Mouse (Mus musculus): Measurements from ENCODE around the gene Ppp4r2. TPM values are rescaled to one million over a fixed set of nuclear protein-coding genes. Genes with fewer than 3 reads are reported as not detected.

Gene Ppp4r2
- polyA plus RNA-seq, 2 experiments = 10.6 to 13.6 TPM

- no peak for ATAC-seq (ENCODE audit: insufficient read depth)
- no peak for DNase-seq (ENCODE audit: low read depth in 3 of 3, low spot score in 3 of 3)
- Histone ChIP-seq H3K27me3 (ENCODE audit: control insufficient read depth, insufficient read depth, low read length) (no peaks in the 10 kb centered on the region), H3K27ac (no peak overlapping the region), H3K36me3 (replicated peaks; ENCODE audit: control insufficient read depth, insufficient read depth, low read depth) (peaks cover 39% of the 10 kb centered on the region), H3K4me1 (replicated peaks; ENCODE audit: control insufficient read depth in 2 of 2, insufficient read depth in 2 of 2, low read length in 1 of 2) (peaks cover 4 to 8% of the 10 kb centered on the region in 2 experiments), H3K9ac (replicated peaks) (peak overlapping the region; percentile 69), H3K9me3 (ENCODE audit: control insufficient read depth, low read length) (no peaks in the 10 kb centered on the region), H3K4me2 (ENCODE audit: low read depth) (peak overlapping the region; percentile 67), H3K4me3 (ENCODE audit: insufficient read depth in 1 of 2, low read depth in 2 of 2, low read length in 2 of 2) (peak overlapping the region; percentile 71 to 82)
- WGBS (ENCODE audit: insufficient replicate concordance) = 25% methylated on average over 9 of the region's 9 CpGs
- TF ChIP-seq EP300 (IDR thresholded peaks at IDR 0.05; ENCODE audit: low read depth) (no peak), CTCF (IDR thresholded peaks at IDR 0.05; ENCODE audit: low read depth) (no peak)
Measured at GRCm38 (mm10) chr6:100834489-100835160, 1.2 kb downstream of the Ppp4r2 start.

- Histone ChIP-seq H3K4me2 (ENCODE audit: low read depth) (no peak overlapping the region), H3K36me3 (replicated peaks; ENCODE audit: control insufficient read depth, insufficient read depth, low read depth) (peaks cover 42% of the 10 kb centered on the region), H3K9me3 (ENCODE audit: control insufficient read depth, low read length) (no peaks in the 10 kb centered on the region), H3K4me3 (ENCODE audit: insufficient read depth in 1 of 2, low read depth in 2 of 2, low read length in 2 of 2) (no peak overlapping the region), H3K4me1 (replicated peaks; ENCODE audit: control insufficient read depth in 2 of 2, insufficient read depth in 2 of 2, low read length in 1 of 2) (peaks cover 2 to 7% of the 10 kb centered on the region in 2 experiments; a peak in 2 of 4 replicates), H3K27me3 (ENCODE audit: control insufficient read depth, insufficient read depth, low read length) (no peaks in the 10 kb centered on the region), H3K27ac (no peak overlapping the region), H3K9ac (replicated peaks) (no peak overlapping the region)
- DNase-seq (ENCODE audit: low read depth in 3 of 3, low spot score in 3 of 3) = no peak
- 79% methylated on average over 4 of the region's 4 CpGs for WGBS (ENCODE audit: insufficient replicate concordance)
- no peak for TF ChIP-seq EP300 (IDR thresholded peaks at IDR 0.05; ENCODE audit: low read depth)
- TF ChIP-seq CTCF (IDR thresholded peaks at IDR 0.05; ENCODE audit: low read depth) = no peak
- no peak for ATAC-seq (ENCODE audit: insufficient read depth)
Measured at GRCm38 (mm10) chr6:100845058-100845457, 11.6 kb downstream of the Ppp4r2 start.

GRCm38 (mm10) chr6:100847264-100847663 lies 13.8 kb downstream of the Ppp4r2 start:
- no peak for ATAC-seq (ENCODE audit: insufficient read depth)
- Histone ChIP-seq H3K27me3 (ENCODE audit: control insufficient read depth, insufficient read depth, low read length) (no peaks in the 10 kb centered on the region), H3K9me3 (ENCODE audit: control insufficient read depth, low read length) (no peaks in the 10 kb centered on the region), H3K4me2 (ENCODE audit: low read depth) (no peak overlapping the region), H3K9ac (replicated peaks) (no peak overlapping the region), H3K4me3 (ENCODE audit: insufficient read depth in 1 of 2, low read depth in 2 of 2, low read length in 2 of 2) (no peak overlapping the region), H3K4me1 (replicated peaks; ENCODE audit: control insufficient read depth in 2 of 2, insufficient read depth in 2 of 2, low read length in 1 of 2) (peaks cover 2 to 8% of the 10 kb centered on the region in 2 experiments; a peak in 2 of 4 replicates), H3K36me3 (replicated peaks; ENCODE audit: control insufficient read depth, insufficient read depth, low read depth) (peaks cover 24% of the 10 kb centered on the region), H3K27ac (no peak overlapping the region)
- TF ChIP-seq EP300 (IDR thresholded peaks at IDR 0.05; ENCODE audit: low read depth) = no peak
- no peak for TF ChIP-seq CTCF (IDR thresholded peaks at IDR 0.05; ENCODE audit: low read depth)
- no peak for DNase-seq (ENCODE audit: low read depth in 3 of 3, low spot score in 3 of 3)
- WGBS (ENCODE audit: insufficient replicate concordance) = 79% methylated on average over 5 of the region's 5 CpGs

GRCm38 (mm10) chr6:100848682-100849375 lies 15.4 kb downstream of the Ppp4r2 start:
- peaks cover 15% of the 10 kb centered on the region for H3K36me3 ChIP-seq (replicated peaks; ENCODE audit: control insufficient read depth, insufficient read depth, low read depth)
- H3K27me3 ChIP-seq (ENCODE audit: control insufficient read depth, insufficient read depth, low read length) = no peaks in the 10 kb centered on the region
- no peak overlapping the region for H3K9ac ChIP-seq (replicated peaks)
- no peak overlapping the region for H3K4me3 ChIP-seq (ENCODE audit: insufficient read depth in 1 of 2, low read depth in 2 of 2, low read length in 2 of 2)
- H3K9me3 ChIP-seq (ENCODE audit: control insufficient read depth, low read length) = no peaks in the 10 kb centered on the region
- no peak for TF ChIP-seq CTCF (IDR thresholded peaks at IDR 0.05; ENCODE audit: low read depth)
- TF ChIP-seq EP300 (IDR thresholded peaks at IDR 0.05; ENCODE audit: low read depth) = no peak
- peaks cover 2 to 8% of the 10 kb centered on the region in 2 experiments; a peak in 2 of 4 replicates for H3K4me1 ChIP-seq (replicated peaks; ENCODE audit: control insufficient read depth in 2 of 2, insufficient read depth in 2 of 2, low read length in 1 of 2)
- H3K27ac ChIP-seq = no peak overlapping the region
- no peak overlapping the region for H3K4me2 ChIP-seq (ENCODE audit: low read depth)
- 77% methylated on average over 9 of the region's 9 CpGs for WGBS (ENCODE audit: insufficient replicate concordance)
- no peak for DNase-seq (ENCODE audit: low read depth in 3 of 3, low spot score in 3 of 3)
- ATAC-seq (ENCODE audit: insufficient read depth) = no peak

GRCm38 (mm10) chr6:100850671-100851081 lies 17.3 kb downstream of the Ppp4r2 start:
- H3K36me3 ChIP-seq (replicated peaks; ENCODE audit: control insufficient read depth, insufficient read depth, low read depth) = peaks cover 18% of the 10 kb centered on the region
- no peak overlapping the region for H3K27ac ChIP-seq
- DNase-seq (ENCODE audit: low read depth in 3 of 3, low spot score in 3 of 3) = no peak
- TF ChIP-seq EP300 (IDR thresholded peaks at IDR 0.05; ENCODE audit: low read depth) = no peak
- TF ChIP-seq CTCF (IDR thresholded peaks at IDR 0.05; ENCODE audit: low read depth) = no peak
- no peak overlapping the region for H3K9ac ChIP-seq (replicated peaks)
- no peaks in the 10 kb centered on the region for H3K27me3 ChIP-seq (ENCODE audit: control insufficient read depth, insufficient read depth, low read length)
- no peak overlapping the region; the same call in 1 of the 2 replicates for H3K4me2 ChIP-seq (ENCODE audit: low read depth)
- H3K9me3 ChIP-seq (ENCODE audit: control insufficient read depth, low read length) = no peaks in the 10 kb centered on the region
- peaks cover 2 to 8% of the 10 kb centered on the region in 2 experiments; a peak in 2 of 4 replicates for H3K4me1 ChIP-seq (replicated peaks; ENCODE audit: control insufficient read depth in 2 of 2, insufficient read depth in 2 of 2, low read length in 1 of 2)
- ATAC-seq (ENCODE audit: insufficient read depth) = peak; percentile 47; the same call in 1 of the 2 replicates
- WGBS (ENCODE audit: insufficient replicate concordance) = 75% methylated on average over 9 of the region's 9 CpGs
- no peak overlapping the region for H3K4me3 ChIP-seq (ENCODE audit: insufficient read depth in 1 of 2, low read depth in 2 of 2, low read length in 2 of 2)

Data from liver, embryonic 14.5 days (tissue).